ENCODE assay signal across 15 mouse cellular contexts in genomic region chr4:142390531-142391195, GRCm38 (mm10).
DNase-seq lines count a peak whose midpoint lies in the region; ATAC-seq lines count a peak whose summit lies in the region.
"Had no signal": no experiment of that assay in that cellular context is flagged by ENCODE, and none has a peak within 500 bp of the region (broad histone marks: within the 10 kb centered on the region; RNA-seq: fewer than 3 reads in every experiment).

No protein-coding gene starts in this region.

- peaks cover 12% of the 10 kb centered on the region for H3K4me1 ChIP-seq in forebrain, embryonic 14.5 days (ENCODE audit: control insufficient read depth, insufficient read depth, low read length)
- H3K4me1 ChIP-seq in forebrain, embryonic 10.5 days, result 0 out of 2 replicates have a peak, but pooled peaks cover 10% of the 10 kb centered on the region
- no peaks in the 10 kb centered on the region; the same call in 1 of the 2 replicates for H3K4me1 ChIP-seq in midbrain, embryonic 14.5 days (ENCODE audit: control insufficient read depth, insufficient read depth, low read length)
- H3K4me1 ChIP-seq in midbrain, embryonic 11.5 days (ENCODE audit: control insufficient read depth, insufficient read depth, low read length), result no peaks in the 10 kb centered on the region
- H3K4me1 ChIP-seq: limb, embryonic 15.5 days had no signal

- ATAC-seq in forebrain, embryonic 14.5 days, result peak; percentile 49
- no peak for ATAC-seq in midbrain, embryonic 14.5 days (ENCODE audit: low FRiP score, low TSS enrichment)
- no peak for ATAC-seq in midbrain, embryonic 11.5 days (ENCODE audit: low FRiP score)
- ATAC-seq: activated CD4-positive, CD25-positive, alpha-beta regulatory T cell, adult 4 months; inflammation-experienced regulatory T-cells, adult 6 months had no signal

- no peaks in the 10 kb centered on the region for H3K9me3 ChIP-seq in forebrain, embryonic 14.5 days (replicated peaks; ENCODE audit: control insufficient read depth, low read length)
- H3K9me3 ChIP-seq in forebrain, embryonic 10.5 days, result peaks cover 4% of the 10 kb centered on the region; the same call in 1 of the 2 replicates
- no peaks in the 10 kb centered on the region for H3K9me3 ChIP-seq in midbrain, embryonic 14.5 days (ENCODE audit: control insufficient read depth, low read length)
- H3K9me3 ChIP-seq in midbrain, embryonic 11.5 days (ENCODE audit: control insufficient read depth, low read length), result no peaks in the 10 kb centered on the region
- H3K9me3 ChIP-seq: limb, embryonic 15.5 days had no signal

- intact Hi-C loops in left cerebral cortex, postnatal 25 days (cut with DNase I), result loop anchor here (5.0 kb wide), 1 partner anchor 492 kb away; no protein-coding TSS in a partner anchor

- H3K4me3 ChIP-seq in forebrain, embryonic 14.5 days (ENCODE audit: low read depth, low read length), result no peak overlapping the region
- H3K4me3 ChIP-seq in forebrain, embryonic 10.5 days, result no peak overlapping the region
- no peak overlapping the region for H3K4me3 ChIP-seq in midbrain, embryonic 14.5 days (replicated peaks; ENCODE audit: low read depth, low read length)
- H3K4me3 ChIP-seq in midbrain, embryonic 11.5 days (ENCODE audit: low read depth, low read length), result no peak overlapping the region
- H3K4me3 ChIP-seq: limb, embryonic 15.5 days had no signal

- H3K4me2 ChIP-seq in forebrain, embryonic 14.5 days (ENCODE audit: low read length), result no peak overlapping the region
- H3K4me2 ChIP-seq in midbrain, embryonic 14.5 days (ENCODE audit: low read length), result no peak overlapping the region
- no peak overlapping the region for H3K4me2 ChIP-seq in midbrain, embryonic 11.5 days
- H3K4me2 ChIP-seq: limb, embryonic 15.5 days; lung, embryonic 14.5 days had no signal

- no peaks in the 10 kb centered on the region for H3K27me3 ChIP-seq in forebrain, embryonic 14.5 days (replicated peaks; ENCODE audit: control insufficient read depth, insufficient read depth, low read length)
- no peaks in the 10 kb centered on the region for H3K27me3 ChIP-seq in forebrain, embryonic 10.5 days (ENCODE audit: poor library complexity, severe bottlenecking)
- no peaks in the 10 kb centered on the region for H3K27me3 ChIP-seq in midbrain, embryonic 14.5 days (ENCODE audit: control insufficient read depth, insufficient read depth, low read length)
- no peaks in the 10 kb centered on the region for H3K27me3 ChIP-seq in midbrain, embryonic 11.5 days (ENCODE audit: control insufficient read depth, insufficient read depth, low read length)
- H3K27me3 ChIP-seq: limb, embryonic 15.5 days had no signal

- peak overlapping the region; percentile 46 for H3K27ac ChIP-seq in forebrain, embryonic 14.5 days (ENCODE audit: low read depth, low read length)
- H3K27ac ChIP-seq in forebrain, embryonic 10.5 days, result no peak overlapping the region
- no peak overlapping the region; the same call in 1 of the 2 replicates for H3K27ac ChIP-seq in midbrain, embryonic 14.5 days (replicated peaks; ENCODE audit: low read depth, low read length)
- H3K27ac ChIP-seq in midbrain, embryonic 11.5 days (ENCODE audit: low read depth, low read length), result no peak overlapping the region
- H3K27ac ChIP-seq: limb, embryonic 15.5 days had no signal

- H3K9ac ChIP-seq in forebrain, embryonic 14.5 days (ENCODE audit: low read length), result peak overlapping the region; percentile 9; the same call in 1 of the 2 replicates
- H3K9ac ChIP-seq in midbrain, embryonic 14.5 days (replicated peaks; ENCODE audit: low read length), result no peak overlapping the region
- no peak overlapping the region for H3K9ac ChIP-seq in midbrain, embryonic 11.5 days (ENCODE audit: low read length)
- H3K9ac ChIP-seq: limb, embryonic 15.5 days; lung, embryonic 14.5 days had no signal

- DNase-seq in forebrain, embryonic 14.5 days (ENCODE audit: low spot score), result peak; percentile 72
- no peak for DNase-seq in forebrain, embryonic 10.5 days (ENCODE audit: extremely low spot score, low spot score)
- DNase-seq in midbrain, embryonic 14.5 days, result peak; percentile 20
- DNase-seq in midbrain, embryonic 11.5 days (ENCODE audit: low spot score, missing footprints), result no peak
- peak; percentile 45 to 84 for DNase-seq in left cerebral cortex, postnatal 25 days (ENCODE audit: low spot score in 2 of 2)
- peak; percentile 58 for DNase-seq in telencephalon, adult 2 months (ENCODE audit: low read depth, low spot score)
- no peak for DNase-seq in c-Kit-positive CD71-positive TER-119-positive erythroid progenitor cells, embryonic 14.5 days (ENCODE audit: low spot score)
- no peak for DNase-seq in adrenal gland, adult 2 months
- DNase-seq: kidney, postnatal 10 days; layer of hippocampus, adult 9-11 months; lung, embryonic 14.5 days; thymus, postnatal 25 days had no signal

- WGBS in forebrain, embryonic 14.5 days, result 32% methylated on average over 21 of the region's 21 CpGs
- 90% methylated on average over 21 of the region's 21 CpGs for WGBS in forebrain, embryonic 10.5 days
- 76% methylated on average over 21 of the region's 21 CpGs for WGBS in midbrain, embryonic 14.5 days
- 92% methylated on average over 21 of the region's 21 CpGs for WGBS in midbrain, embryonic 11.5 days

- H3K36me3 ChIP-seq in forebrain, embryonic 14.5 days (ENCODE audit: control insufficient read depth, insufficient read depth, low read length), result no peaks in the 10 kb centered on the region
- H3K36me3 ChIP-seq in forebrain, embryonic 10.5 days (replicated peaks), result peaks cover 5% of the 10 kb centered on the region; the same call in 1 of the 2 replicates
- H3K36me3 ChIP-seq in midbrain, embryonic 14.5 days (ENCODE audit: control insufficient read depth, insufficient read depth, low read length), result no peaks in the 10 kb centered on the region
- H3K36me3 ChIP-seq in midbrain, embryonic 11.5 days (ENCODE audit: control insufficient read depth, insufficient read depth, low read length), result no peaks in the 10 kb centered on the region
- H3K36me3 ChIP-seq: limb, embryonic 15.5 days had no signal

Comparison
In these comparisons a context has a peak if more than half of its experiments do, and no peak if none do; other contexts are left out.
1. DNase-seq: peak in forebrain, embryonic 14.5 days (single experiment), midbrain, embryonic 14.5 days (single experiment), left cerebral cortex, postnatal 25 days (2 of 2) and telencephalon, adult 2 months (single experiment); none in forebrain, embryonic 10.5 days (single experiment), midbrain, embryonic 11.5 days (single experiment), c-Kit-positive CD71-positive TER-119-positive erythroid progenitor cells, embryonic 14.5 days (single experiment) and adrenal gland, adult 2 months (single experiment).